Mouse (Mus musculus): ENCODE results near the gene Jmy.

DNA sequence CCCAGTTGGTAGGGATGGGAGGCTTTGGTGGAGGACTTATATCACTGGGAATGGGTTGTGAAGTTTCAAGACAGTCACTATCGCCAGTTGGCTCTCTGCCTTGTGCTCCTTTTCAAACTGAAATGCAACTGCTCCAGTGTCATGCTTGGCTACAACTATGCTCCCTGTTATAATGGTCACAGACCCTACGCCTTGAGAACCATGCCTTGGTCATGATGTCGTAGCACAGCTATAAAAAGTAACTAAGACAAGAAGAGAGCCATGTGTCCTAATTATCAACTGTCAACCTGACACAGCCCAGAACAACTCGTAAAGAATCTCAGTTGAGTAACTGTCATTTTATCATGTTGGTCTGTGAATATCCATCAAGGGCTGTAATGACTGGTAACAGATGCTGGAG lies 41.0 kb downstream of the Jmy start:
- no peak for TF ChIP-seq CTCF (IDR thresholded peaks at IDR 0.05; ENCODE audit: borderline replicate concordance, insufficient read depth, low read length)
- TF ChIP-seq POLR2A (IDR thresholded peaks at IDR 0.05; ENCODE audit: low read depth, low read length): no peak

All from embryonic fibroblast, embryonic 13.5 days (primary cell).